Mouse (Mus musculus) WW6 (cell line): ENCODE data around the gene Tcf15.

Source experiments
- DNase-seq: peaks from one replicate; pipeline ENCODE4 v3.0.0-alpha.2; 2013; ENCODE audit warnings: low read depth, low spot score

Tcf15 gene

GRCm38 (mm10) chr2:152143279-152144157 is at the start of gene Tcf15:
Gene Tcf15, plus strand, starts transcription at chr2:152143561.
- DNase-seq: no peak

GRCm38 (mm10) chr2:152094856-152095545 is 48.4 kb upstream of the Tcf15 start:
- DNase-seq: peak; percentile 69

GRCm38 (mm10) chr2:152096922-152097321 is 46.4 kb upstream of the Tcf15 start:
- DNase-seq: no peak

GRCm38 (mm10) chr2:152097916-152098315 is 45.4 kb upstream of the Tcf15 start:
- DNase-seq: no peak

- no peak for DNase-seq
Measured at GRCm38 (mm10) chr2:152099538-152099937, 43.8 kb upstream of the Tcf15 start.

- no peak for DNase-seq
Measured at GRCm38 (mm10) chr2:152101761-152102160, 41.6 kb upstream of the Tcf15 start.

GRCm38 (mm10) chr2:152102369-152102768 is 41.0 kb upstream of the Tcf15 start:
- no peak for DNase-seq

GRCm38 (mm10) chr2:152104711-152105317 is 38.5 kb upstream of the Tcf15 start:
- DNase-seq: no peak

- DNase-seq: no peak
Measured at GRCm38 (mm10) chr2:152105318-152106224, 37.8 kb upstream of the Tcf15 start, which contains the start of gene Srxn1. Gene Srxn1, plus strand, starts transcription at chr2:152105516.

- DNase-seq: no peak
Measured at GRCm38 (mm10) chr2:152106225-152106595, 37.2 kb upstream of the Tcf15 start.

- DNase-seq: no peak
Measured at GRCm38 (mm10) chr2:152106597-152106996, 36.8 kb upstream of the Tcf15 start.

GRCm38 (mm10) chr2:152108702-152109101 is 34.7 kb upstream of the Tcf15 start:
- DNase-seq: no peak

GRCm38 (mm10) chr2:152109386-152109785 is 34.0 kb upstream of the Tcf15 start:
- no peak for DNase-seq

GRCm38 (mm10) chr2:152111311-152111710 is 32.0 kb upstream of the Tcf15 start:
- DNase-seq: no peak

GRCm38 (mm10) chr2:152111920-152112319 is 31.4 kb upstream of the Tcf15 start:
- DNase-seq: peak; percentile 89

GRCm38 (mm10) chr2:152112490-152112889 is 30.9 kb upstream of the Tcf15 start:
- DNase-seq: no peak

GRCm38 (mm10) chr2:152112970-152113369 is 30.4 kb upstream of the Tcf15 start:
- DNase-seq: no peak

- DNase-seq: no peak
Measured at GRCm38 (mm10) chr2:152114057-152114975, 29.0 kb upstream of the Tcf15 start.

- DNase-seq: no peak
Measured at GRCm38 (mm10) chr2:152117694-152118093, 25.7 kb upstream of the Tcf15 start.

- DNase-seq: no peak
Measured at GRCm38 (mm10) chr2:152119228-152119865, 24.0 kb upstream of the Tcf15 start.
